Mouse (Mus musculus) heart, postnatal 25 days (tissue): ENCODE results near the gene Ndufv1. TPM values are rescaled to one million over a fixed set of nuclear protein-coding genes. Genes with fewer than 3 reads are reported as not detected.
"Not testable (repeated sequence)": the region's sequence is repeated elsewhere in the genome, so short reads cannot be mapped to it uniquely, and the experiment has no call there.

Experiments used
- DNase-seq: peaks from one replicate; pipeline ENCODE4 v3.0.0; 2022; ENCODE audit warnings: low spot score
- intact Hi-C: fragments of 180-260 bp; cut with DNase I; formaldehyde crosslinking; loops from one replicate; pipeline ENCODE4 v1.15.1; 2025
- total RNA-seq, 2 experiments: library from RNA; stranded (reverse); gene quantifications; 2 replicates each; pipeline ENCODE4 v1.2.3; 2021

The Ndufv1 gene
- total RNA-seq, 2 experiments from 2014 or later = 1,136 to 1,167 TPM

DNA sequence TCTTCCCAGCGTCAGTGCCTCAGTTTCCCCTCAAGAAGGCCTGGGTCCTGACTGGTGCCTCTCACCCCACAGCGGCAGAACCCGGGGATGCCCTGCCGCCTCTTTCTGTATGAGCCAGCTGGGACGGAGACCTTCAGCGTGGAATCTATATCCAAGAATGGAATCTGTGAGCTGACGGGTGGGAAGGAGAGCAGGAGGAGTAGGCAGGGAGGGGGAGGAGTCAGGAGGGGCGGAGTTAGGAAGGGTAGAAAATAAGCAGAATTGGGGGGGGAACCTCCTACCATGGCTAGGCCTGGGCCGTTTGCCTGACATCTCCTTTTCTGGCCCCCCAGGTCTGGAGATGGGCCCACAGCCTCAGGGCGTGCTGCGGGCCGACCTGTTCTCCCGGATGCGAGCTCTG lies 24.5 kb downstream of the Ndufv1 start:
- intact Hi-C loops = loop anchor here (10.0 kb wide), 1 partner anchor 263 kb away; no protein-coding TSS in a partner anchor

DNA sequence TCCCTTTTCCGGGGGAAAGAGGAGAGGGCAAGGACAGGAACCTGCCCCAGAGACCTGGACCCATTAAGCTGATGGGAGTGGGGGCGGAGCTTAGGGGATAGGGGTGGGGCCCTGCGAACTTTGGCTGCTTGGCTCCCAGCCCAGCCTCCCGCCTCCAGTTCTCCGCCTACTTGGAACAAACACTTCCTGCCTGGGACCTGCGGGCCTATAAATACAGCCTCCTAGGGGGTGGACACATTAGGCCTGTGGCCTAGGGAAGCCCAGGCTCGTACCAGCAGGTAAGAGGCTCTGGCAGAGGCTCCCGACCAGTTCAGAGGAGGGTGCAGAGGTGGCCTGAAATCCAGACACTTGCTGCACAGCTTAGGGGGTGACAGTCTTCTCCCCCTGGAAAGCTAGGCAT lies 26.3 kb downstream of the Ndufv1 start, which contains the start of gene Acy3:
Gene Acy3, plus strand, starts transcription at position 237 of the 400 bp plus-strand sequence.
- intact Hi-C loops = loop anchor here (10.0 kb wide), 1 partner anchor 262 kb away; no protein-coding TSS in a partner anchor
- peak; percentile 83 for DNase-seq

More for the DNA sequence above, 24.5 kb downstream of the Ndufv1 start:
- DNase-seq = no peak

DNA sequence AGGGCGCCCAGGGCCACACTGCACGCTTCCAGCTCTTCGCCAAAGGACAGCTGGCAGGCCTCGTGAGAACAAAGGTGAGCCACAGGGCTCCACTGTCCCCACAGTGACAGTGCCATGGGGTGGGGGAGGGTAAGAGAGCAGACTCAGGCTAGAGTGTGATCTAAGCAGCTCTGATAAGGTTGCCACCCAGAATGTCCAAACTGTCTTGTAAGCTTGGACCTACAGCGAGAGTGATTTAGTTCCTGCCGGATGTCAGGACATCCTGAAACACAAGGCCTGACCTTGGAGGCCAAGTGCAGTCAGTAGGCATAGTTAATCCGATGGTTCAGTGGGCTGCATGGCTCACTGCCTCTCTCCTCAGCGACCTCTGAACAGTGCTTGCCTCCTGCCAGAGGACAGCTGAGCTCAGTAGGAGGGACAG lies 27.3 kb downstream of the Ndufv1 start:
- intact Hi-C loops = loop anchor here (10.0 kb wide), 1 partner anchor 260 kb away; no protein-coding TSS in a partner anchor
- no peak for DNase-seq

DNA sequence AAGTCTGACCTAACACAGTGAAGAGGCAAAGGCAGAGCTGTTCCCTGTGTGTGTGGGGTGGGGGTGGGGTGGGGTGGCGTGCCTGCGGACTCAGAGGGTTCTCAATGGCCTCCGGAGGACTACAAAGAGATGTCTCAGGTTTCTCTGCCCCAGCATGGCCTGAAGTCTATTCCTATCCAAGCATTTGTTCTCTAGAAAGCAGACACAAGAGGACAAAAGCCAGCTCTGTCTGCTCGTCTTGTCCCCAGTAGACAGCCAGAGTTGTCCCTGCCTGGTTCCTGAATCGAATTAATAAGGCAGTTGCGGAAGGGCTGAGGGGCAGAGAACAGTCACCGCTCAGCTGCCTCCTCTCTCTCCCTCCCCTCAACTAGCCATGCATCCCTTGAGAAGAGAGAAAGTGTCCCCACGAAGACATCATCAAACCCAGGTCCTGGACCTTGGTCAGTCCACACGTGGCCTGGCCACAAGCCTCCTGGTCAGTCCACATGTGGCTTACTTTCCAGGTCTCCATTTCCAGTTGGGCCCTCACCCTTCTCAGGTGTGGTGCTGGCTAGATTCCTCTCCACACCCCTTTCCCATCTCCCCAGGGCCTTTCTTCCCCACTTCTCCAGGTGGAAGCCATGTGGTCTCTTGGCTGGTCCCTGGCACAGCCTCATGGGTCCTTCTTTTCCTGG lies 28.9 kb downstream of the Ndufv1 start:
- no peak for DNase-seq
- intact Hi-C loops = loop anchor here (5.0 to 10.0 kb wide), 4 partner anchors 91 to 259 kb away; partner anchors contain the start of genes Chka and Kmt5b

- DNase-seq = no peak
- intact Hi-C loops = loop anchor here (2.0 to 10.0 kb wide), 5 partner anchors 34 to 256 kb away; partner anchors contain the start of genes Chka and Kmt5b
Observed at GRCm38 (mm10) chr19:3980917-3981316, 31.7 kb downstream of the Ndufv1 start.

DNA sequence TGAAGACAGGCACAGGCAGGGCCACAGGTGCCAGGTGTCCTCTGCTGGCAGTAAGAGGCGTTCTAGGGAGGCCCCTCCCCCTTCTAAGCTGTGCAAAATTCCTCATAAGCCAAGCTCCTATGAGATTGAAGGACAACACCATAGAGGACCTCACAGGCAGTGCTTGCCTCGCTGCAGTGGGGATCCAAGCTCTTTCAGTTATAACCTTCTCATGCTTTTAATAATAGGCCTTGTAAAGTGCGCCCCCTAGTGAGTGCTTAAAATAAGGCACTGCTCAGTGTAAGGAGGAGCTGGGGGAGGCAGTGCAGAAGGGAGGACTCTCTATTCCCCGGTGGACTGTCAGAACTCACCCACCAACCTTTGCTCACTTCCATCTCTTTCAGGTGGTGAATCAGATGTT lies 32.3 kb downstream of the Ndufv1 start:
- no peak for DNase-seq
- intact Hi-C loops = loop anchor here (2.0 to 10.0 kb wide), 5 partner anchors 34 to 256 kb away; partner anchors contain the start of genes Chka and Kmt5b

DNA sequence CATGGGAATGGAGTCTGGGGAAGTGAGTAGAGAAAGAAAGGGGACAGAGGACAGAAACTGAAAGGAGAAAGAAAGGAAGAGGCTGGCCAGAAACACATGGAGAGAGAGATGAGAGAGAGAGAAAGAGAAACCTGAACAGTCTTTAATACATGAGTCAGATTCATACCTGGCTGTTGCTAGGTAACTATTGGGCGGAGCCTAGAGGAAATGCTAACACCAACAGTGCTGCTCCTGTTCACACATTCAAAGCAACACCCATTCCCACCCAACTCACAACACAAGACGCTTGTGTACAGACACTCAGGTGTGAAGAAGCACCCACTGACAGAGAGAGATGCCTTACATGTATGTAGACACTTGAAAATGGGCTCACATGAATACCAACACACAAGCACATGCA lies 36.7 kb downstream of the Ndufv1 start:
- no peak for DNase-seq
- intact Hi-C loops = no loop called here

GRCm38 (mm10) chr19:3974608-3975007 lies 38.0 kb downstream of the Ndufv1 start:
- DNase-seq, intact Hi-C loops: not testable (repeated sequence)

DNA sequence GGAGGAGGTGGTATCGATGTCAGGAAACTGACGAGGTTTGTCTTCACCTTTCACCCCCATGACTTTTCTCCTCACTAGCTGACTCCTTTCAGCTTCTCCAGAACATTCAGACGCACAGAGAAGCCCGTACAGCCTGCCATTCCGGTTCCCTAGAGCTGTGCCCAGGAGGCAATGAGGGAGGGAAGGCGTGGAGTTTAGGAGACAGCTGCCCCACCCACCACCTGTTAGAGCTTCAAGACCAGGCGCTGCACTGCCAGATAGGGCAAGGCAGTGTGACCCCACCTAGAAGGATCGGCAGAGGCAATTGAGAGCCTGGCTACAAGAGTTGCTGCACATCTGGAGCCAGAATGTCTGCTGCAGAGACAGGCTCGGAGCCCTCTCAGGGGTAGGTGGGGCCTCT lies 40.4 kb downstream of the Ndufv1 start, which contains the start of gene Aldh3b2:
Gene Aldh3b2, plus strand, starts transcription at position 100 of the 400 bp plus-strand sequence.
- no peak for DNase-seq
- intact Hi-C loops = no loop called here

- intact Hi-C loops = no loop called here
- DNase-seq = no peak
Observed at GRCm38 (mm10) chr19:3967258-3967657, 45.3 kb downstream of the Ndufv1 start.

DNA sequence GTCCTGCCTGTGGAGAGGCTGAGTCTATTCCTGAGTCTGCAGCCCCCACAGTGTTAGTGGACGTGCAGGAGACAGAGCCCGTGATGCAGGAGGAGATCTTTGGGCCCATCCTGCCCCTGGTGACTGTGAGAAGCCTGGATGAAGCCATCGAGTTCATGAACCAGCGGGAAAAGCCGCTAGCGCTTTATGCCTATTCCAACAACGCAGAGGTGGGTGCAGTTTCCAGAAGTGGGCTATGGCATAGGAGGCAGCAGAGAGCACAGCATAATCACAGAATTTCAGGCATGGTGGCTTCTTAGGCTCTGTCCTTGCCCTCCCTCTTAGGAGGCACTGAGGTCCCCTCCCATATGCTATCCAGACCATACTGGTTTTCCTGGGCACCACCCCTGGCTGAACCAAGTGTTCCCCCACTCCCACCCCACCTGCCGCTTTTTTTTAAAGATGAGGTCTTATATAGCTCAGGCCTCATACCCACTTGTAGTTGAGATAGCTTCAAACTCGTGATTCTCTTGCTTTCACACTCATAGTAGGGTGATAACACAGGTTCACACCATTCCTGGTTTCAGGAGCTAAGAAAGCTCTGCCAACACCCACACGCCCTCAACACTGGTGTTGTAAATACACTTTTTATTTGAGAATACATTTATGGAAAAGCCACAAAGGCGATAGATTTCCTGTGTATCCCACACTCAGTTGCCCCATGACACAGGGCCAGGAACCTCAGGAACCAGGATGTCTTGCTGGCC lies 46.1 kb downstream of the Ndufv1 start:
- intact Hi-C loops = no loop called here
- DNase-seq = no peak

DNA sequence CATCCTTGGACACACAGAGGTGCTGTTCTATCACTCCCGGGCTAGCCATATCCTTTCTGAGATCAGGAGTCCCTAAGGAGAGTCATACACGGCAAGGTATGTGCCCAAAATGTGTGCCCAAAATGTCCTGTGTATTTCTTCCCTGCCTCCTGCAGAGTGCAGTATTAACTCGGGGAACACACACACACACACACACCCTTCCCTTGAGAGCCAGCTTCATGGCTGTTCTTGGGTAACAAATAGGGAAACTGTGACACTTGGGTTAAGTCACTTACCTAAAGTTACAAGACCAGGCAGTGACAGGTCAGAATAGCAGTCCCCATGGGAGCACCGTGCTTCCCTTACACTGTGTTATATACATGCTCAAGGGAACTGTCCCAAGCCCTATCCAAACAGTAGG lies 48.6 kb downstream of the Ndufv1 start:
- DNase-seq = no peak
- intact Hi-C loops = no loop called here

DNA sequence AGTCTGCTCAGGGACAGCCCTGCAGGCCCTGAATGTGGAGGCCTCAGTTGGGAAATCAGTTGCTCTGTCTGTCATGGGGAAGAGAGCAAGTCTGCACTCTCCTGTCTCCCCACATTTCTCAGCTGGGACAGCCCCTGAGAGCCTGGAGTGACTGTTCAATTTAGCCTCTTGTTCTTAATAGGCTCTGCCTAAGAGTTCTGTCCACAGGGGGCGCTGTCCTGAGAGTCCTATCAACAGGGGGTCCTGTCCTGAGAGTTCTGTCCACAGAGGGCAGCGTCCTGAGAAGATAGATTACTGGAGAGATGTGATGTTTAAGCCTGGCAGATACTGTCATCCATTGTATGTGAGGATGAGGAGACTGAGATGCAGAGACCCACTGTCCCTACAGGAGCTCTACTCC lies 50.1 kb downstream of the Ndufv1 start:
- DNase-seq = no peak
- intact Hi-C loops = no loop called here

- intact Hi-C loops, DNase-seq: not testable (repeated sequence)
Observed at GRCm38 (mm10) chr19:3961805-3962204, 50.8 kb downstream of the Ndufv1 start.

GRCm38 (mm10) chr19:3960211-3960610 lies 52.4 kb downstream of the Ndufv1 start:
- DNase-seq = no peak
- intact Hi-C loops = no loop called here

DNA sequence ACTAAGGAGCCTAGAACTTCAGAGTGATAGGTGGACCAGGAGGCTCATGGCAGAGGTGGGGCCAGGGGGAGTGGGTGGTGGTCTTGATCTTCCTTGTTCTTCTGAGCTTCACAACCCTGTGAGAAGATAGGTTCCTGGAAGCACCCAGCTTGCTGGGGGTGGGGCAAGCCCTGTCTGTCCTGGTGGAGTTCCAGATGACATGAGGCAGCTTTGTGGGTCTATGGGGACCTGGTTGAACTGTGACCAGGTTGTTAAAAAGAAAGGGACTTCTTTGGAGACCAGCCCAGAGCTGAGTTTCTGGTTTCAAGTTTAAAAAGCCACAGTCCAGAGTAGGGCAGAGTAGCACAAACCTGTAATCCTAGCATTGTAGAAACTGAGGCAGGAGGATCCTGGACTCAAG lies 53.6 kb downstream of the Ndufv1 start:
- intact Hi-C loops = no loop called here
- DNase-seq = no peak

DNA sequence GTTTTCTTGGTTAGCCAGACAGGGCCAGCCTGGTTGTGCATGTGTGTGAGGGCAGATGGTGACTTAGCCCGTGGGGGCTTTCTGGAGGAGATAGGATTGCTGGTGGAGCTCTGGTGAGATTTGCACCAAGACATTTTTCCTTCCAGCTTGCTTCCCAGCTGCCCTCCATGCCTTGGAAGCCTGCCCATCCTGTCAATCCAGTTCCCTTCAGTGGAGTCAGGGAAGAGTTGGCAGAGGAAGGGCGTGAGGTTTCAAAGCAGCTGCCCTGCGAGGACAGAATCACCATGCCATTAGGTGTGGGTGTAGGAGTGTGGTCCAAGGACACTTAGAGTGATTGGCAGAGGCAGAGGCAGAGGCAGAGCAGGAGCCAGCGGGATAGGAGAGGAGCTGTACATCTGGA lies 54.1 kb downstream of the Ndufv1 start, which contains the start of gene Aldh3b3:
Gene Aldh3b3, plus strand, starts transcription at position 176 of the 400 bp plus-strand sequence.
- intact Hi-C loops = no loop called here

More for the DNA sequence above, 54.1 kb downstream of the Ndufv1 start, which contains the start of gene Aldh3b3:
- DNase-seq = no peak
